Mouse (Mus musculus) heart, postnatal 36 days (tissue): ENCODE measurements around the gene Zkscan17. TPM values are rescaled to one million over a fixed set of nuclear protein-coding genes. Genes with fewer than 3 reads are reported as not detected.

Source experiments
- DNase-seq, 2 experiments: peaks; one replicate each; pipeline ENCODE4 v3.0.0; 2021 to 2022
- intact Hi-C: fragments of 180-260 bp; cut with DNase I; formaldehyde crosslinking; loops from one replicate; pipeline ENCODE4 v1.15.1; 2025
- total RNA-seq, 2 experiments: library from RNA; stranded (reverse); gene quantifications; 2 replicates each; pipeline ENCODE4 v1.2.3; 2021

Zkscan17 gene
- total RNA-seq, 2 experiments from 2014 or later = 16.4 to 17.4 TPM

GRCm38 (mm10) chr11:59519741-59520495 lies 6.6 kb downstream of the Zkscan17 start:
- intact Hi-C loops = no loop called here
- no peak for DNase-seq

- intact Hi-C loops = no loop called here
- no peak for DNase-seq
These were observed 8.3 kb downstream of the Zkscan17 start for GRCm38 (mm10) chr11:59518226-59518625.

- intact Hi-C loops = no loop called here
- DNase-seq = no peak
These were observed 9.1 kb downstream of the Zkscan17 start for GRCm38 (mm10) chr11:59517441-59517840.

- DNase-seq = no peak
- intact Hi-C loops = no loop called here
These were observed 11.8 kb downstream of the Zkscan17 start for GRCm38 (mm10) chr11:59514789-59515188.

- intact Hi-C loops = no loop called here
- no peak for DNase-seq
These were observed 12.2 kb downstream of the Zkscan17 start for GRCm38 (mm10) chr11:59514381-59514780.

GRCm38 (mm10) chr11:59513556-59513955 lies 13.0 kb downstream of the Zkscan17 start:
- DNase-seq = no peak
- intact Hi-C loops = no loop called here

- no peak for DNase-seq
- intact Hi-C loops = no loop called here
These were observed 13.8 kb downstream of the Zkscan17 start for GRCm38 (mm10) chr11:59512733-59513132.

GRCm38 (mm10) chr11:59511558-59511957 lies 15.0 kb downstream of the Zkscan17 start:
- no peak for DNase-seq
- intact Hi-C loops = no loop called here

GRCm38 (mm10) chr11:59506713-59507074 lies 19.9 kb downstream of the Zkscan17 start:
- intact Hi-C loops = no loop called here
- no peak for DNase-seq

- peak; percentile 87 to 92 for DNase-seq
- intact Hi-C loops = no loop called here
These were observed 20.5 kb downstream of the Zkscan17 start for GRCm38 (mm10) chr11:59505839-59506712.

GRCm38 (mm10) chr11:59505351-59505838 lies 21.2 kb downstream of the Zkscan17 start:
- DNase-seq = peak in 1 of 2 experiments; percentile 46
- intact Hi-C loops = no loop called here

- DNase-seq = no peak
- intact Hi-C loops = no loop called here
These were observed 24.4 kb downstream of the Zkscan17 start for GRCm38 (mm10) chr11:59501978-59502700.

GRCm38 (mm10) chr11:59497747-59498146 lies 28.8 kb downstream of the Zkscan17 start:
- no peak for DNase-seq
- intact Hi-C loops = no loop called here

- no peak for DNase-seq
- intact Hi-C loops = no loop called here
These were observed 29.8 kb downstream of the Zkscan17 start for GRCm38 (mm10) chr11:59496672-59497310.

- intact Hi-C loops = no loop called here
- DNase-seq = no peak
These were observed 40.3 kb downstream of the Zkscan17 start for GRCm38 (mm10) chr11:59486222-59486621.

- intact Hi-C loops = no loop called here
- DNase-seq = no peak
These were observed 40.9 kb downstream of the Zkscan17 start for GRCm38 (mm10) chr11:59485641-59486040.

GRCm38 (mm10) chr11:59483212-59483611 lies 43.3 kb downstream of the Zkscan17 start:
- peak; percentile 62 to 63 for DNase-seq
- intact Hi-C loops = loop anchor here (1.0 to 5.0 kb wide), 3 partner anchors 175 to 246 kb away; no protein-coding TSS in a partner anchor

GRCm38 (mm10) chr11:59477240-59477639 lies 49.3 kb downstream of the Zkscan17 start:
- no peak for DNase-seq
- intact Hi-C loops = no loop called here

- DNase-seq = peak; percentile 80 to 84
- intact Hi-C loops = loop anchor here (2.0 kb wide), 1 partner anchor 22 kb away; the partner anchor contains the start of genes Jmjd4 and Snap47
These were observed 54.2 kb downstream of the Zkscan17 start, which contains the start of gene Zfp867 for GRCm38 (mm10) chr11:59472326-59472677. Gene Zfp867 (minus strand): TSS chr11:59472474.
